Mouse (Mus musculus) E14TG2a.4 (cell line): ENCODE data around the gene Clhc1.

Experiments
- CTCF ChIP-seq: conservative IDR thresholded peaks from 2 replicates; pipeline ENCODE4 v1.5.1; 2014; ENCODE audit warnings: low read length
- NANOG ChIP-seq: IDR thresholded peaks from 2 replicates; pipeline ENCODE4 v1.6.1; 2014; ENCODE audit warnings: borderline replicate concordance, low read length, mixed read lengths

DNA sequence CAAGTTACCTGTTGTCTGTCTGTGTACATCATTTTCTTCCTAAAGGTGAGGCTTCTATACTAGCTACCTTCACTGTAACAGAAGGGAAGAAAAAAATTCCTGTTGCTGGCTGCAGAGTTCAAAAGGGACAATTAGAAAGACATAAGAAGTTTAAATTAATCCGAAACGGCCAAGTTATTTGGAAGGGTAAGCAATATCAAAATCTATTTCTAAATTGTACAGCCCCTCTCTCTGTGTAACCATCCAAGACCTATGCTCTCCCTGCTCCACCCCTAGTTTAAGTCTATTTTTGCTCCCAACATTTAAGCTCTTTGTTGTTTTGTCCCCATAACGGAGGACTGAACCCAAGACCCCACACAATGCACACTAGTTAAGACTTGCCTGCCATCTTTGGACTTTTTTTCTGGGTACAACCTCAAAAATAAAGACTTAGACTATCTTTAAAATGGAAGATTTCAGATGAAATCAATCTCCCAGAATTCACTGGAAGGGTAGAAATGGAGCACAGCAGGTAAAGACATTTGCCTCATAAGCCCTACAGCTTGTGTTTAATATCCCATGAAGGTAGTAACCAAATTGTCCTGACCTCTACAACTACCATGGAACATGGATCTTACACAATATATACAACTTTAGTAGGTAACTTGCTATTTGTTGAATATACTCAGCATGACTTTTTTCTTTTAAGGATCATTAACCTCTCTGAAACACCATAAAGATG is 3.4 kb upstream of the Clhc1 start:
- TF ChIP-seq CTCF (no peak), NANOG (no peak)
